Comparison of ENCODE assay signal across 10 mouse cellular contexts in the genomic region with DNA sequence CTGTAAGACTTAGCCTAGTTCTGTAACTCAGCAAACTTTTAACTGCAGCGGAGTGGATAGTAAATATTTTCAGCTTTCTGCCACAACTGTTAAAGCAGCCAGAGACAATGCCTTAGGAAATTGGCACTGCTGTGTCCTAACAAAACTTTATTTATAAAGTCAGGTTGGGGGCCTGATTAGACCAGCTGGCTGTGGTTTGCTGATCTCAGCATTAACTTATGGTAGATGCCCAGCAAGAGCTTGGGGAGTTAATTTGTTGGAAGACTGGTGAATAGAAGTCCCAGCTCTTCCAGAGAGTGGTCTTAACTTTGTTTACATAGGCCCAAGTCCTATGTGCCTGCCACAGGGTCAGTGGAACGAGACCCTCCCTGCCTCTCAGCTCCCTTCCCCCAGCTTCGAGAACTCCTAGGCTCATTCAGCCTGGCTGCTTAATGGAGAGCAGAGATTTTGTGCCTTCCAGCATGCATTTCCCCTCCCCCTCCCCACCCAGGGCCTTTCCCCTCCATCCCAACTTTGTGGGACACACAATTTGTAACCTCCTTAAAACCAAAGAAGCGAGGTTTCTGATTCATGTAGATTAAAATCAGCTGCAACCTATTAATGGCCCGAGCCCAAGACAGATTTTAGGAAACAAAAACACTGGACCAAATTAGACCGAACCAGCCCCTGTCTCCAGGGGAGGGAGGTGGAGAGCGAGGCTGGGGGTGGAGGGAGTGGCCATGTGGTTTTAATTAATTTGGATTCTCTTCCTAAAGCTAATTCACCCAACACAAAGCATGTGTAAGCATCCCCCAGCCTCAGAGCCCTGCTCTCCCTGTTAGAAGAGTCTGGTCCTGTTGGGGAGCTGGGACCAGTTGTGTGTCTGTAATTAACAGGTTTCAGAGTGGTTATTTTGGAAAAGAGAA.
DNase-seq lines count a peak whose midpoint lies in the region; ATAC-seq and TF ChIP-seq lines count a peak whose summit lies in the region.
"Had no signal": no experiment of that assay in that cellular context is flagged by ENCODE, and none has a peak within 500 bp of the region (broad histone marks: within the 10 kb centered on the region; RNA-seq: fewer than 3 reads in every experiment).

No protein-coding gene starts in this region.

- 17% methylated on average over 7 of the region's 7 CpGs for WGBS in midbrain, embryonic 10.5 days
- WGBS in midbrain, embryonic 15.5 days: 30% methylated on average over 7 of the region's 7 CpGs
- 12% methylated on average over 7 of the region's 7 CpGs for WGBS in forebrain, embryonic 12.5 days
- 40% methylated on average over 7 of the region's 7 CpGs for WGBS in stomach, embryonic 14.5 days

- no peaks in the 10 kb centered on the region; the same call in 1 of the 2 replicates for H3K27me3 ChIP-seq in midbrain, embryonic 10.5 days (ENCODE audit: low read depth, poor library complexity, severe bottlenecking)
- H3K27me3 ChIP-seq in midbrain, embryonic 15.5 days (replicated peaks): no peaks in the 10 kb centered on the region
- 0 out of 2 replicates have a peak, but pooled peaks cover 2% of the 10 kb centered on the region for H3K27me3 ChIP-seq in forebrain, embryonic 12.5 days
- H3K27me3 ChIP-seq in stomach, embryonic 14.5 days (ENCODE audit: control insufficient read depth, insufficient read depth, low read length): no peaks in the 10 kb centered on the region

- intact Hi-C loops in gastrocnemius, adult 2 months (cut with DNase I): no loop called here

- H3K9me3 ChIP-seq in midbrain, embryonic 10.5 days (replicated peaks): no peaks in the 10 kb centered on the region
- H3K9me3 ChIP-seq in midbrain, embryonic 15.5 days: no peaks in the 10 kb centered on the region
- no peaks in the 10 kb centered on the region for H3K9me3 ChIP-seq in forebrain, embryonic 12.5 days
- H3K9me3 ChIP-seq in stomach, embryonic 14.5 days (ENCODE audit: control insufficient read depth, low read depth, low read length): no peaks in the 10 kb centered on the region

- no peak overlapping the region for H3K4me3 ChIP-seq in gastrocnemius, adult 2 months
- H3K4me3 ChIP-seq in midbrain, embryonic 10.5 days: no peak overlapping the region
- H3K4me3 ChIP-seq in midbrain, embryonic 15.5 days: no peak overlapping the region
- no peak overlapping the region for H3K4me3 ChIP-seq in forebrain, embryonic 12.5 days (replicated peaks)
- H3K4me3 ChIP-seq in stomach, embryonic 14.5 days (ENCODE audit: low read depth, low read length): no peak overlapping the region

- H3K27ac ChIP-seq in gastrocnemius, adult 2 months: peak overlapping the region; percentile 57
- peak overlapping the region; percentile 87 for H3K27ac ChIP-seq in midbrain, embryonic 10.5 days (replicated peaks)
- no peak overlapping the region for H3K27ac ChIP-seq in midbrain, embryonic 15.5 days
- H3K27ac ChIP-seq in forebrain, embryonic 12.5 days: peak overlapping the region; percentile 83
- H3K27ac ChIP-seq in stomach, embryonic 14.5 days (ENCODE audit: low read length): peak overlapping the region; percentile 80

- DNase-seq in gastrocnemius, adult 2 months: peak; percentile 46
- DNase-seq in gastrocnemius, postnatal 10 days: no peak
- DNase-seq in midbrain, embryonic 10.5 days (ENCODE audit: low spot score): peak; percentile 60
- DNase-seq in T-cell, adult 2 months (ENCODE audit: low spot score): no peak
- no peak for DNase-seq in spleen, adult 18-20 months
- DNase-seq: kidney, adult 18-20 months; right cerebral cortex, postnatal 25 days had no signal

- H3K36me3 ChIP-seq in midbrain, embryonic 10.5 days: no peaks in the 10 kb centered on the region
- no peaks in the 10 kb centered on the region for H3K36me3 ChIP-seq in midbrain, embryonic 15.5 days (replicated peaks)
- no peaks in the 10 kb centered on the region for H3K36me3 ChIP-seq in forebrain, embryonic 12.5 days (replicated peaks)
- H3K36me3 ChIP-seq in stomach, embryonic 14.5 days (ENCODE audit: control insufficient read depth, insufficient read depth, low read length): no peaks in the 10 kb centered on the region

- H3K4me2 ChIP-seq in midbrain, embryonic 15.5 days: no peak overlapping the region
- H3K4me2 ChIP-seq in forebrain, embryonic 12.5 days: no peak overlapping the region
- no peak overlapping the region for H3K4me2 ChIP-seq in stomach, embryonic 14.5 days (replicated peaks; ENCODE audit: low read depth, low read length)

- peaks cover 74% of the 10 kb centered on the region for H3K4me1 ChIP-seq in midbrain, embryonic 10.5 days
- H3K4me1 ChIP-seq in midbrain, embryonic 15.5 days: peaks cover 9% of the 10 kb centered on the region; the same call in 1 of the 2 replicates
- peaks cover 63% of the 10 kb centered on the region for H3K4me1 ChIP-seq in forebrain, embryonic 12.5 days
- peaks cover 59% of the 10 kb centered on the region for H3K4me1 ChIP-seq in stomach, embryonic 14.5 days (ENCODE audit: control insufficient read depth, insufficient read depth, low read length)

- no peak overlapping the region for H3K9ac ChIP-seq in midbrain, embryonic 15.5 days
- no peak overlapping the region for H3K9ac ChIP-seq in forebrain, embryonic 12.5 days
- no peak overlapping the region for H3K9ac ChIP-seq in stomach, embryonic 14.5 days (replicated peaks; ENCODE audit: low read depth, low read length)

- TF ChIP-seq CTCF in gastrocnemius, adult 2 months (IDR thresholded peaks at IDR 0.05): no peak

- no peak for ATAC-seq in midbrain, embryonic 15.5 days (replicated peaks)
- ATAC-seq in forebrain, embryonic 12.5 days (ENCODE audit: low FRiP score): peak; percentile 58; the same call in 1 of the 2 replicates
- ATAC-seq in stomach, embryonic 14.5 days (ENCODE audit: insufficient number of reproducible peaks, insufficient read depth, low FRiP score, low read depth): no peak

Comparison
In these comparisons a context has a peak if more than half of its experiments do, and no peak if none do; other contexts are left out.
1. DNase-seq: peak in gastrocnemius, adult 2 months (single experiment) and midbrain, embryonic 10.5 days (single experiment); none in gastrocnemius, postnatal 10 days (single experiment), T-cell, adult 2 months (single experiment) and spleen, adult 18-20 months (0 of 2).